Mouse (Mus musculus): ENCODE measurements around the gene Tln1.
"Not testable (repeated sequence)": the region's sequence is repeated elsewhere in the genome, so short reads cannot be mapped to it uniquely, and the experiment has no call there.

Gene Tln1

GRCm38 (mm10) chr4:43561997-43562768, at the start of gene Tln1, which contains the start of gene Creb3:
TSS of gene Tln1 (minus strand) at chr4:43562691.
TSS of gene Creb3 (plus strand) at chr4:43562332.
- DNase-seq (ENCODE audit: low spot score in 2 of 2): peak; percentile 95 to 98

GRCm38 (mm10) chr4:43604751-43605685, 42.5 kb upstream of the Tln1 start:
- no peak for DNase-seq (ENCODE audit: low spot score in 2 of 2)

GRCm38 (mm10) chr4:43604099-43604498, 41.6 kb upstream of the Tln1 start:
- no peak for DNase-seq (ENCODE audit: low spot score in 2 of 2)

GRCm38 (mm10) chr4:43600195-43600934, 37.9 kb upstream of the Tln1 start:
- DNase-seq (ENCODE audit: low spot score in 2 of 2): no peak

GRCm38 (mm10) chr4:43598650-43599380, 36.3 kb upstream of the Tln1 start:
- DNase-seq (ENCODE audit: low spot score in 2 of 2): no peak

DNA sequence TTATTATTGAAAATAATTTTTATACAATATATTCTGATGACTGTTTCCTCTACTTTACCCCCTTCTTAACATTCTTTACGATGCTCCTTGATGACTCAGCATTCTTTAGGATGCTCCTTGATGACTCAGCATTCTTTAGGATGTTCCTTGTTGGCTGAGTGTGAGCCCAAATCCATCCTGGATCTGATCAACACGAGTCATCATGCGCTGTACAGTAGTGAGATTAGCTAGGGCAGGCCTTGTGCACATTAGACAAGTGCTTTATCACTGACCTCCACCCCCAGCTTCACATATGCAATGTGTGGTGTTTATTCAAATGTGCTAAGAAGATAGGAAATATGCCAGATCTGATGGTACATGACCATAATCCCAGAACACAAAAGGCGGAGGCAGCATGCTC, 35.7 kb upstream of the Tln1 start:
- DNase-seq (ENCODE audit: low spot score in 2 of 2): no peak

DNA sequence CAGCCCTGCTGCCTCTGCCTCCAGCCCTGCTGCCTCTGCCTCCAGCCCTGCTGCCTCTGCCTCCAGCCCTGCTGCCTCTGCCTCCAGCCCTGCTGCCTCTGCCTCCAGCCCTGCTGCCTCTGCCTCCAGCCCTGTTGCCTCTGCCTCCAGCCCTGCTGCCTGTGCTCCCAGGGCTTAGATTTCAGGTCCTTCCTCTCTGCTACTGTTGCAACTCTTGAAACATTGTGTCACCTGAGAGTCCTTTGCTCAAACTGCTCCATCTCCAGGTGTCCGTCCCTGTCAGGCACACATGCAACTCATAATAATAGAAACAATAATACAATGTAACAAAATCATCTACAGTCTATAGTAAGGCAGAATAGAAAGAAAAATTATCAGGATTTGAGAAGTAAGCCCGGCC, 34.1 kb upstream of the Tln1 start:
- not testable (repeated sequence) for DNase-seq (ENCODE audit: low spot score in 2 of 2)

DNA sequence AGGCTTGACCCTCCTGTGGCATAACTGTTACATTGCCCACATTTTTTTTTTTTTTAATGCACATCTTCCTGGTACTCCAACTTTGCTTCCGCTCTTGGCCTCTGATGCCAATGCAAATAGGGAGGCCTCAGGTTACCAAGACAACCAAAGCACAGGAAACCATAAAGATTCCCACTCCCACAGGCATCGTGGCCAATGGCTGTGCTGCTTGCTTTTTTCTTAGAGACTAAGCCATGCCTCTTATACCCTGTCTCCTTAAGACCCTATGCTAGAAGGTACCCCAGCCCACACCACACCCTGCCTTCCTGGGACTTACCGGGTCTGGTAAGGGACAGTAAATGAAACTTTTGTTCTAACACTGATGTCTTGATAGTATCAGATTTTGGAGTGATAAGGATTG, 31.0 kb upstream of the Tln1 start:
- no peak for DNase-seq (ENCODE audit: low spot score in 2 of 2)

DNA sequence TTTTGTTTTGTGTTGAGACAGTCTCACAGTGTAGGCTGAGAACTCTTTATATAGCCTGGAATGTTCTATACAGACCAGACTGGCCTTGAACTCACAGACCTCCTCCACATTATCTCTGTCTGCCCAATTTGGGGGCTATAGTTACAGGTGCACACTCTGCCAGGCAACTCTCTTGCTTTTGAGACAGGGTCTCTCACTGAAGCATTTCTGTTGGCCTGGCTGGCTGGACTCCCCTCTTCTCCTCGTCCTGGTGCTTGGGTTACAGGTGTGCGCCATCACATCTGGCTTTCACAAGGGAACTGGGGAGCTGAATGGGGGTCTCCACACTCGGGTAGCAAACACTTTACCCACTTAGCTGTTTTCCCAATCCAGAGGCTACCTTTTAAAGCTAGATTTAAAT, 29.5 kb upstream of the Tln1 start:
- no peak for DNase-seq (ENCODE audit: low spot score in 2 of 2)

DNA sequence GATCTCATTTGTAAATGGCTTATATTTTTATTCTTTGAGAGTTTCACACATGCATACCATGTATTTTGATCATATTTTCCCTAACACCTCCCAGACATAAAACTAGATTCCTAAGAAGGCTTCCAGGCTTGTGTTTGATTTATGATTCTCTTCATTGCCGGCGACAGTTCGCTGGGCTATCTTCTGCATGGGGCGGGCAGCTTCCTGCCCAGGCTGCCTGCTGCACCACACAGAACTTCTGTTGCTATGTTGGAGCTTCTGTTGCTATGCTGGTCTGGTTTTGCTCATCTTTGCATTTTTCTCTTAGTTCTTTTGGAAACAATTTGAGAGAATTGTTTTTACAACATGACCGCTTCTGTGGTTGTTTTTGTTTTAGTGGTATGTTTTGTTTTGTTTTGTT, 29.1 kb upstream of the Tln1 start:
- no peak for DNase-seq (ENCODE audit: low spot score in 2 of 2)

- no peak for DNase-seq (ENCODE audit: low spot score in 2 of 2)
Measured at GRCm38 (mm10) chr4:43587681-43588080, 25.2 kb upstream of the Tln1 start.

- DNase-seq (ENCODE audit: low spot score in 2 of 2): no peak
Measured at GRCm38 (mm10) chr4:43586411-43586810, 23.9 kb upstream of the Tln1 start.

DNA sequence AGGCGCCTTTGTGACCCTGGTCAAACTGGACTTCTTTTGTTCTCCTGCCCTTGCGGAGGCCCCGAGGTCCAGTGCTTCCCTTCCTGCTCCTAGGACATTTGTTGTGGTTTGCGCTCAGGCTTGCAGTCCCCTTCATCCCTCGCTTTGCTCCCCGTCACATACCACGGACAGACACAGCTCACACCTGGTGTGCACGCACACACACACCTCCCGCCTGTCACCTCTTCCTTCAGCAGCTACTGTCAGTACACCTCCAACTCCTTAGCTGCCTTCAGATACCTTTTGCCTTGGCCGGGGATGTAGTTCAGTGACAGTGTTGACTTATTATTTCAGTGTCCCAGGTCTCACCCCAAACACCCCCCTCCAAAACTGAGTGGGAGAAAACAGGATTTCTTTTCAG, 23.2 kb upstream of the Tln1 start:
- no peak for DNase-seq (ENCODE audit: low spot score in 2 of 2)

- no peak for DNase-seq (ENCODE audit: low spot score in 2 of 2)
Measured at GRCm38 (mm10) chr4:43584444-43585416, 22.2 kb upstream of the Tln1 start, which contains the start of gene Msmp. TSS of gene Msmp (minus strand) at chr4:43584494.

DNA sequence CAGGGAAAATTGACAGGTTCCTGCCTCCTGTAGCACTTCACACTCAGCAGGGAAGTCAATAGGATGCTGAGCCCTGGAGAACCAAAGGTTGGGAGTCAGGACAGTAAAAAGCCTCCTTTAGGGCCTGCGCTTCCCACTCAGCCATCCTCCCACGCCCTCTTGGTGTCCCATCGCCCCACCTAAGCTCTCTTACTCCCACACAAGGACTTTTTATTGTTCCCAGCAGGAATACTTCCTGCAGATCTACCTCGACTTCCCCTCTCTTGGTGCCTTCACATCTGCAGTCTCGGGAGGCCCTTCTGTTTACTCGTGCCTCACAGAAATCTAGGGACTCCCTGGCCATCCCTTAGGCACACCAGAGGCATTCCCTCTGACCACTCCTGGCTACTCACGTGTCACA, 20.9 kb upstream of the Tln1 start:
- no peak for DNase-seq (ENCODE audit: low spot score in 2 of 2)

- no peak for DNase-seq (ENCODE audit: low spot score in 2 of 2)
Measured at GRCm38 (mm10) chr4:43582241-43582640, 19.8 kb upstream of the Tln1 start.

- DNase-seq (ENCODE audit: low spot score in 2 of 2): no peak
Measured at GRCm38 (mm10) chr4:43581381-43581780, 18.9 kb upstream of the Tln1 start.

- DNase-seq (ENCODE audit: low spot score in 2 of 2): no peak
Measured at GRCm38 (mm10) chr4:43580721-43581120, 18.2 kb upstream of the Tln1 start.

DNA sequence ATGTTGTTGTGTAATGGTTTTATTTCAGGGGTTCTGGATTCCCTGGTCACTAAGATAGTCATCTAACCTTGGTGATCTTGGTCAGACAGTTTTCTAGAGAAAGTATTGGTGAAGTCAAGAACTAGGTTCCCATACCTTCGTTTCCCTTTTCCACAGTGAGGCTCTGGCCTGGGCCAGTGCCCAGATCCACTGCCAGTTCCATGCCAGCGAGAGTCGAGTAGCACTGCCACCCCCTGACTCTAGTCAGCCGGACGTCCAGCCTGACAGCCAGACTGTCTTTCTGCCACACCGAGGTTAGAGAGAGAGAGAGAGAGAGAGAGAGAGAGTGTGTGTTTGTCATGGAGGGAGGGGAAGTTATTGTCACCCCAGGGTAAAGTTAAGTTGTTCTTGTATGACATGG, 17.2 kb upstream of the Tln1 start:
- DNase-seq (ENCODE audit: low spot score in 2 of 2): no peak

DNA sequence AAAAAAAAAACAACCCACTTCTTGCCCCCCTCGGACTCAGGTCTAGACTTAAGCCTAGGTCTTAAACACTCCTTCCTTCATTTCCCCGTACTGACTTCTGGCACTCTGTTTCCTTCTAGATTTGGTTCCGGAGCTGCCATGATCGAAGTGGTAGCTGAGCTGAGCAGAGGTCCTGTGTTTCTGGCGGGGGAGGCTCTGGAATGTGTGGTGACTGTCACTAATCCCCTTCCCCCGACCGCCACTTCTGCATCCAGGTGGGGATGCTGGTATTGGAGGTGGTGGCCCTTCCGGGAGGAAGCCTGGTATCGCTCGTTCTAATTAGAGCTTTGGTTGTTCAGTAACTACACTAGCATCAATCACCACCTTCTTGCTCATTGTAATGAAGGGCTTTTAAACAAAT, 16.8 kb upstream of the Tln1 start:
- no peak for DNase-seq (ENCODE audit: low spot score in 2 of 2)

All from frontal cortex, postnatal 36 days (tissue).